Mouse (Mus musculus) midbrain, postnatal 0 days (tissue): ENCODE data around the gene Lefty2. TPM values are rescaled to one million over a fixed set of nuclear protein-coding genes. Genes with fewer than 3 reads are reported as not detected.
"Not testable (repeated sequence)": the region's sequence is repeated elsewhere in the genome, so short reads cannot be mapped to it uniquely, and the experiment has no call there.

Experiments
- ATAC-seq: fragments of 200-750 bp; cut with Nextera tagmentation; 2 replicates; pipeline ENCODE4 v1.8.0; 2017; ENCODE audit warnings: moderate number of reproducible peaks, mild to moderate bottlenecking, moderate TSS enrichment, moderate library complexity; ENCODE audit not compliant: low FRiP score
- DNase-seq: peaks from one replicate; pipeline ENCODE4 v3.0.0-alpha.2; 2015; ENCODE audit warnings: low spot score
- H3K27ac ChIP-seq: fragments of 300-500 bp; sonication (generic); 2 replicates; pipeline ENCODE4 v1.5.1; 2014; ENCODE audit warnings: low read depth, mild to moderate bottlenecking, low read length, mixed read lengths
- H3K27me3 ChIP-seq: fragments of 300-500 bp; sonication (generic); 2 replicates; pipeline ENCODE4 v1.6.1; 2014; ENCODE audit warnings: low read length, control low read depth, mixed read lengths; ENCODE audit not compliant: insufficient read depth
- H3K36me3 ChIP-seq: fragments of 300-500 bp; sonication (generic); 2 replicates; pipeline ENCODE4 v1.6.1; 2014; ENCODE audit warnings: low read length, control low read depth, mixed read lengths; ENCODE audit not compliant: insufficient read depth
- H3K4me1 ChIP-seq: fragments of 300-500 bp; sonication (generic); 2 replicates; pipeline ENCODE4 v1.6.1; 2014; ENCODE audit warnings: mild to moderate bottlenecking, control low read depth, antibody characterized with exemption, low read length, mixed read lengths; ENCODE audit not compliant: insufficient read depth
- H3K4me2 ChIP-seq: fragments of 300-500 bp; sonication (generic); 2 replicates; pipeline ENCODE4 v1.6.1; 2014; ENCODE audit warnings: low read depth, mild to moderate bottlenecking, low read length, mixed read lengths; ENCODE audit not compliant: poor library complexity, severe bottlenecking
- H3K4me3 ChIP-seq: fragments of 300-500 bp; sonication (generic); 2 replicates; pipeline ENCODE4 v1.5.1; 2014; ENCODE audit warnings: low read depth, mild to moderate bottlenecking, low read length, moderate library complexity
- H3K9ac ChIP-seq: fragments of 300-500 bp; sonication (generic); replicated peaks from 2 replicates; pipeline ENCODE4 v1.6.1; 2014; ENCODE audit warnings: mild to moderate bottlenecking, low read length, moderate library complexity, mixed read lengths; ENCODE audit not compliant: poor library complexity, severe bottlenecking
- H3K9me3 ChIP-seq: fragments of 300-500 bp; sonication (generic); 2 replicates; pipeline ENCODE4 v1.6.1; 2016; ENCODE audit warnings: low read length, control low read depth
- CTCF ChIP-seq: IDR thresholded peaks from 2 replicates; pipeline ENCODE4 v1.5.1; 2016; ENCODE audit warnings: antibody characterized with exemption, mild to moderate bottlenecking
- whole genome bisulfite sequencing: fragments of 180-500 bp; shearing (Covaris S2); extraction: QIAGEN DNeasy Blood & Tissue Kit; methylation state at CpG from one replicate; pipeline ENCODE4 v1.1.7; 2014; 5-methylcytosine and 5-hydroxymethylcytosine counted together
- polyA plus RNA-seq: library from polyadenylated mRNA; unstranded; fragments of >200 nt; fragmentation: Nextera tagmentation; extraction: Ambion mirVana; gene quantifications from 2 replicates; pipeline ENCODE4 v1.2.1, GENCODE M21; 2015
- total RNA-seq: library from RNA; depleted of rRNA; stranded (reverse); fragments of >200 nt; gene quantifications from 2 replicates; pipeline ENCODE4 v1.2.3, GENCODE M21; 2014

Gene Lefty2
- total and polyA plus RNA-seq, 2 experiments from 2014 or later = 8.6 to 12.8 TPM

- H3K27me3 ChIP-seq = peaks cover 12% of the 10 kb centered on the region
- no peak for DNase-seq
- no peaks in the 10 kb centered on the region for H3K9me3 ChIP-seq
- H3K4me1 ChIP-seq = no peaks in the 10 kb centered on the region
- no peak for TF ChIP-seq CTCF
- no peaks in the 10 kb centered on the region for H3K36me3 ChIP-seq
- ATAC-seq = 0 out of 2 replicates have a peak, but pooled peaks have one; percentile 23
- 9% methylated on average over 13 of the region's 13 CpGs for WGBS
- H3K9ac ChIP-seq = no peak overlapping the region
- H3K4me2 ChIP-seq = no peak overlapping the region
- H3K27ac ChIP-seq = no peak overlapping the region
- no peak overlapping the region for H3K4me3 ChIP-seq
These were observed 4.3 kb upstream of the Lefty2 start for GRCm38 (mm10) chr1:180888556-180889042.

- TF ChIP-seq CTCF = no peak
- 42% methylated on average over 7 of the region's 7 CpGs for WGBS
- Histone ChIP-seq H3K4me2 (no peak overlapping the region), H3K4me3 (no peak overlapping the region), H3K27ac (no peak overlapping the region), H3K9ac (no peak overlapping the region), H3K27me3 (peaks cover 12% of the 10 kb centered on the region), H3K4me1 (no peaks in the 10 kb centered on the region), H3K9me3 (no peaks in the 10 kb centered on the region), H3K36me3 (no peaks in the 10 kb centered on the region)
- ATAC-seq (no peak), DNase-seq (no peak)
These were observed 3.7 kb upstream of the Lefty2 start for GRCm38 (mm10) chr1:180889172-180889571.

GRCm38 (mm10) chr1:180889841-180890240 lies 3.1 kb upstream of the Lefty2 start:
- Histone ChIP-seq H3K36me3 (no peaks in the 10 kb centered on the region), H3K27me3 (peaks cover 14% of the 10 kb centered on the region), H3K9me3 (no peaks in the 10 kb centered on the region), H3K4me1 (no peaks in the 10 kb centered on the region), H3K9ac (no peak overlapping the region), H3K27ac (no peak overlapping the region), H3K4me2 (no peak overlapping the region), H3K4me3 (no peak overlapping the region)
- TF ChIP-seq CTCF = peak; percentile 28; the same call in 1 of the 2 replicates
- WGBS = 51% methylated on average over 6 of the region's 6 CpGs
- ATAC-seq = no peak
- no peak for DNase-seq

DNA sequence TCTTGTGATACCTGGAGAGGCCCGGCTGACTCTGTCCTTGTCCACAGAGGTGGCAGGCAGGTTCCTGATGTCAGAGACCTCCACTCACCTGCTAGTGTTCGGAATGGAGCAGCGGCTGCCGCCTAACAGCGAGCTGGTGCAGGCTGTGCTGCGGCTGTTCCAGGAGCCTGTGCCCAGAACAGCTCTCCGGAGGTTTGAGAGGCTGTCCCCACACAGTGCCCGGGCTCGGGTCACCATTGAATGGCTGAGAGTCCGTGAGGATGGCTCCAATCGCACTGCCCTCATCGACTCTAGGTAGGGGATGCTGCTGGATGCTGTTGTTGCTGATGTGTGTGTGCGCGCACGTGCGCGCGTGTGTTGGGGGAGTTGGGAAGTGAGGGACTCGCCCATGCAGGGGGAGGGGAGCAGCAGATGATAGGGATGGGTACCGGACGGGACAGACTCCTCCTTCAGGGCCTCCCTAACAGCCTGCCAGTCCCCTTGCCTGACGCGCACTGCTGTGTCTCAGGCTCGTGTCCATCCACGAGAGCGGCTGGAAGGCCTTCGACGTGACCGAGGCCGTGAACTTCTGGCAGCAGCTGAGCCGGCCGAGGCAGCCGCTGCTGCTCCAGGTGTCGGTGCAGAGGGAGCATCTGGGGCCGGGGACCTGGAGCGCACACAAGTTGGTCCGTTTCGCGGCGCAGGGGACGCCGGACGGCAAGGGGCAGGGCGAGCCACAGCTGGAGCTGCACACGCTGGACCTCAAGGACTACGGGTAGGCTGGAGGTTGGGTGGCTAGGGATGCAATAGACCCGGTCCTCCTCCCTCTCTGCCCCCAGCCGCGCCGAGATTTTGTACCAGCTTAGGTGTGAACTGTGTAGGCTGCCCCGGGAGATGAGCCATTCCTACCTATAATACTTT lies 1.4 kb downstream of the Lefty2 start:
- DNase-seq, H3K9me3 ChIP-seq, H3K36me3 ChIP-seq, H3K4me1 ChIP-seq, H3K9ac ChIP-seq, H3K27ac ChIP-seq: not testable (repeated sequence)
- peak overlapping the region; percentile 21 for H3K4me2 ChIP-seq
- WGBS = 7% methylated on average over 44 of the region's 51 CpGs
- peaks cover 17% of the 10 kb centered on the region; the same call in 1 of the 2 replicates for H3K27me3 ChIP-seq
- H3K4me3 ChIP-seq = peak overlapping the region; percentile 23
- ATAC-seq = peak; percentile 26; the same call in 1 of the 2 replicates

GRCm38 (mm10) chr1:180901107-180901506 lies 8.2 kb downstream of the Lefty2 start:
- no peak overlapping the region for H3K4me2 ChIP-seq
- peaks cover 5% of the 10 kb centered on the region for H3K4me1 ChIP-seq
- peak; percentile 80 for DNase-seq
- no peak for ATAC-seq
- H3K4me3 ChIP-seq = no peak overlapping the region
- H3K27me3 ChIP-seq = no peaks in the 10 kb centered on the region
- TF ChIP-seq CTCF = peak; percentile 82
- WGBS = under 1% methylated on average over 4 of the region's 4 CpGs
- H3K9me3 ChIP-seq = no peaks in the 10 kb centered on the region
- peaks cover 4% of the 10 kb centered on the region; the same call in 1 of the 2 replicates for H3K36me3 ChIP-seq
- no peak overlapping the region for H3K9ac ChIP-seq
- no peak overlapping the region for H3K27ac ChIP-seq

DNA sequence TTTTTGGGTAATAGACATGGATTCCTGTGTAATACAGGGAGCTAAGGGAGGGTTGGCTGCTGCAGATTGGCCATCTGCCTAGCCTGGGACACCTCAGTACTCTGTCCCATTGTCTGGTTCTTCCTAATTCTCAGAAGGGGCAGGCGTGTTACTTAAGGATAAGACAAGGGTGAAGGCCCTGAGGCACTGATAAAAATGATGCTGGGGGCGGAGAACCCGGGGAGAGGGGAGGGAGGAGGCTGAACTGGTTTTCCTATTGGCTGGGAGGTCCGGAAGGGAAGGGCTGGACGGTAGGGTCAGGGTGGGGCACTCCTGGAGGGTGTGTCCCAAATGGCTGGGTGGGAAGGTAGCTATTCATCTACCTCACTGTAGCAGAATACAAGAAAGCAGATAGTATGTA lies 10.0 kb downstream of the Lefty2 start:
- Histone ChIP-seq H3K9me3 (no peaks in the 10 kb centered on the region), H3K27ac (no peak overlapping the region), H3K4me3 (no peak overlapping the region), H3K9ac (no peak overlapping the region), H3K36me3 (peaks cover 15% of the 10 kb centered on the region), H3K27me3 (no peaks in the 10 kb centered on the region), H3K4me1 (peaks cover 5% of the 10 kb centered on the region), H3K4me2 (no peak overlapping the region)
- WGBS = 39% methylated on average over 5 of the region's 5 CpGs
- TF ChIP-seq CTCF = no peak
- ATAC-seq = no peak
- no peak for DNase-seq
